Mouse (Mus musculus) heart, adult 11 months (tissue): Measurements from ENCODE around the gene Ahsa1.
"Not testable (repeated sequence)": the region's sequence is repeated elsewhere in the genome, so short reads cannot be mapped to it uniquely, and the experiment has no call there.

ENCODE experiments used
- DNase-seq: peaks from one replicate; pipeline ENCODE4 v3.0.0; 2022

Gene Ahsa1

DNA sequence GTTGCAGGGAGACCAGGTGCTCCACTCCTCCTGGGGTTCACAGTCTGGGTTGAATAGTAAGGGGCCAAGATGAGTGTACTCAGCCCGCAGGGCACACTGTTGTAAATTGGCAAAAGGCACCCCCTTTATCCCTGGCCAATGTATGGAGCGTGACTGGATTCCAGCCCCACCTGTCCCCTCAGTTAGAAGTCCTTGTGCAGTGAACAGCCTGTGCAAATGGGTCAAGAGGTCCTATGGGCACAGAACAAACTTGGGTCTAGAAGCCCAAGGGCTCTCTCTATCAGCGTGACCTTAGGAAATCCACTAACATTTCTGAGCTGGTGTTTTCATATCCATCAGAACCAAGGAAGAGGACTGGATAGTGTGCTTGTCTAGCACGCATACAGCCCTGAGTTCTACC, 16.5 kb downstream of the Ahsa1 start:
- no peak for DNase-seq

DNA sequence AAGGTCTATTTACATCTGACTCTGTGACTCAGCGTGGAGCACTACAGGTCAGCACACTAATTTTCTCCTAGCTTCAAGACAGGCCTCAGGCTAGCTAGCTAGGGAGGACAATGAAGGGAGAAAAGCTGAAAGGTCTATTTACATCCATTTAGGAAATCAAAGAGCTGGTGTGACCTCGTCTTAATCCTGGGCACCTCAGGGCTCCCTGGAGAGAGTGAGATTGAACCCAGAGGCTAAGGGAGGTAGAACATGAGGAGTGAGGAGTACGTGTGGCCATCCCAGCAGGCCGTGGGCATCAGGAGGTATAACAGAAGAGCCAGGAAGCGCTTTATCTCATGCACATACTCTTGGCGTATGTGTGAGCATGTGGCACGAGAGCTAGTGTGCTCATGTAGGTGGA, 17.4 kb downstream of the Ahsa1 start:
- DNase-seq: no peak

DNA sequence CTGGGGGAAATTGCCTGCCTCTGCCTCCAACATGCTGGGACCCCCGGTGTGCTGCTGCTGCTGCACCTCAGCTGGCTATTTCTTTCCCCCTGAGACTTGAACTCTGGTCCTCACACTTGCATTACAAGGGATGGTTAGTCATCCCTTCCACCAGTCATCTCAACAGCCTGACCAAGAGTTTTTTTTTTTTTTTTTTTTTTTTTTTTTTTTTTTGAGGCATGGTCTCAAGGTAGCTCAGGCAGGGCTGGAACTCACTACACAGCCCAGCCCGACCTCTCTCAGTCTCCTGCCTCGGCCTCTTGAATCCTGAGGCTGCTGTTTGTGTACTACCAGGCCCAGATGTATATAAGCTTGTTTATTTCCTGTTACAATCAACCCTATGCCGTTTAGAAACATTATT, 18.0 kb downstream of the Ahsa1 start:
- no peak for DNase-seq

DNA sequence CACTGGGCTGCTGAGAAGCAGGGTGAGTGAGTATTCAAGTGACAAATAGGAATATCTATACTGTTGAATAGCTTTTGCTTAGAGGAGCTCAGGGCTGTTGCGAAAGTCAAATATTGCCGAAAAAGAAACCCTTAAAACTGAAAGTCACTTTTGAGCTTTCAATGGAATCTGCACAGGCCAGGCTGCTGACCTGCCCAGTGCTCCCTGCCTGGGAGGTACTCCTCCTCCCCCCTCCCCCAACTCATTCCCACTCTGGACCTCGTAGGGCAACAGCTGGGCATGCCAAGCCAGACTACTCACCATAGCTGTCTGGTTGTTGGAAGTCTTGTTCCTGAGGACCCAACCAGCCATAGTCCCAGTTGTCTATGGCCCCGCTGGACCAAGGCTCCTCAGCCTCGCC, 18.4 kb downstream of the Ahsa1 start:
- DNase-seq: no peak

DNA sequence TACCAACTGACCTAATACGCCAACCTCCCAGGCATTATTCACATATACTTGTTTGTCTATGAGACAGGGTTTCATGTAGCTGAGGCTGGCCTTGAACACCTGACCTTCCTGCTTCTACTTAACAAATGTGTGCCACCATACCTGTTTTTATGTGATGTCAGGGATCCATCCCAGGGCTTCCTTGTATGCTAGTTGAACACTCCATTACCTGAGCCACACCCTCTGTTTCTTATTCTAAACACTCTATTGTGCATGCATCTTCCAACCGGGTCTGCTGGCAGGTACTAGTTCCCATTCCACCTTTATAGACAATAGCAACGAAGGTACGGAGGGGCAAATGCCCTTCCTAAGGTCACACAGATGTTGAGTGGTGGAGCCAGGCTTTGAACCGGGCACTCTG, 22.8 kb downstream of the Ahsa1 start:
- DNase-seq: no peak

DNA sequence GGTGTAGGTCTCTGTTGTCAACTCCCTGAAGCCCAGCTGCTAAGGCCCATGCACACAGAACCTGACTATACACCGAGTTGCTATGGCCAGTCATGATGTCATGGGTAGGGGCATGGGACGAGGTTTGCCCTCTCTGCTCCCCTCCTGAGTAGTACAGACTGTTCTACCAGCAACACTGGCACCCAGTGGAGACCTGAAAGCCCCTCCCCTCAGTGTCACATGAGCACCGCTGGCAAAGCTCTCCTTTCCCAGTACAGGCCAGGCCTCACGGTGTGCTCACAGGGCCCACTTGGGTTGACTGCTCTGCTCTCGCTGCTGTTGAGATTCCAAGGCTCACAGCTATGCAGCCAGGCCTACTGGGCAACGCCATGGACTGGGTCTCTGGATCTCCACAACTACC, 27.7 kb downstream of the Ahsa1 start:
- no peak for DNase-seq

DNA sequence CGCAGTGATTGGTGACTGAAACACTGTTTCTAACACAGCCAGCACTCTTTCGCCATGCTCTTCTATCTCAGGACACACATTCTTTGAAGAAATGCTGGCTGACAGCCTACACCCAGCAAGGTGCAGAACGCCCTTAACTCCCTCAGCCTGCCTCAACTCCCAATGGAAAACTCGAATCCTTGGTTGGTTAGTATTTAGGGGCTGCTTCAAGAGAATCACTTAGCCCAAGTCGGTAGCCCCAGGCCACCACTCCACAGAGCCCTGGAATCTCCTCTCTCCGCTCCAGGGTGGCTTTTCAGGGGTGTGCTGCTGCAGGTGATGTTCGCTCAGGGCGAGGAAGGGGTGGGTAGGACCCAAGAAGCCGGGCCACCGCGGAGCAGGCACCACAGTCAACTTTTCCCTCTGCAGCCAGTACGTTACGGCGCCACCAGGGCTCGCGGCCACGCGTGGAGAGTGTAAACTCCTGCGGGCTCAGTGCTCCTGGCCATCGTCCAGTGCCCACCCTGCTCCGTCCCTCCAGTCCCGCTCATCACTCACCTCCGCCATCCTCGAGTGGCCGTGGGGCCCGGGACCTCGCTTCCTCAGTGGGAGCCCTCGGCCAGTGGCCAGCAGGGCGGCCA, 32.9 kb downstream of the Ahsa1 start:
- DNase-seq: peak; percentile 91

DNA sequence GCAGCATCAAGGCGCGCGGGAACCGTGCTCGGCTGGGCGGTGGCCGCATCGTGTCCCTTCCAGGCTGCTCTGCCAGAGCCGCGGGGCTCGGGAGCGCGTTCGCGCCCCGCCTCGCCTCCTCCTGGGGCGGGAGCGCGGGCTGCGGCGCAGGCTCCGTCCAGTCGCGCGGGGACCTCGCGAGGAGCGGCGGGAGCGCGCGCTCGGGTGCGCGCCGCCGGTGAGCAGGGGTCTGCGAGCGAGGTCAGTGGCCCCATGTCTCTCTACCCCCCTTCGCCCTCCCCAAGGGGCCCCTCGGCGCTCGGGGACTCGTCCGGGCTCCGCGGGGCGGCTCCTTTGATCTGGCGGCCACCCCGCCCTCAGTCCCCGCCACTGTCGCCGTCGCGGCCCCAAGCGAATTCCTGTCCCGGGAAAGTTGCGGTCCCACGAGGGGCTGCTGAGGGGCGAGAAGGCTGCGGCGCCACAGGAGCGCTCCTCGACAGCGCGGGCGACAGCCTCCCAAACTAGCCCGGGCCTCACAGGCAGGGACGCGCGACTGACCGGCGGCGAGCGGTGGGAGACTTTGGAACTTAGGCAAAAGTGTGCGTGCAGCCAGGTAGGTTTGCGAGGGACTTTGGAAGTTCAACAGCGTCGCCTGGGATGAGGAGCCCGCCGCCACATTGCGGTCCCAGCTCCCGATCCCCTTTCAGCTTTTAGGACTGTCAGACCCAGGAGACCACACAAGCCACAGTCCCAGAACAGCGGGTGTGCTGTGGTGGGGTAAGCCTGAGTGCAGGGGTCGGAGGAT, 33.6 kb downstream of the Ahsa1 start, which contains the start of gene Ism2:
TSS of gene Ism2 (minus strand) at position 49 of the 784 bp plus-strand sequence.
- DNase-seq: peak; percentile 90

DNA sequence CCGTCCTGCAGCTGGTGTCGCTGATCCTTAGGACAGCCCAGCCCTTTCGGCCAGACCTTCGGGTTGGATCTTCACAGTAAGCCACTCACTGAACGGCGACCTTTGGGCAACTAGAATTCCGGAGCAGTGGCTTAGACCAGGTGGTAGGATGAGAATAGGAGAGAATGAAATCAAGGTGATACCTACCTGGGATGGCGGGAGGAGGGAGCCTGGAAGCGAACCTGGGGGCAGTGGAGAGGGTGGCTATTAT, 34.1 kb downstream of the Ahsa1 start:
- DNase-seq: peak; percentile 91

DNA sequence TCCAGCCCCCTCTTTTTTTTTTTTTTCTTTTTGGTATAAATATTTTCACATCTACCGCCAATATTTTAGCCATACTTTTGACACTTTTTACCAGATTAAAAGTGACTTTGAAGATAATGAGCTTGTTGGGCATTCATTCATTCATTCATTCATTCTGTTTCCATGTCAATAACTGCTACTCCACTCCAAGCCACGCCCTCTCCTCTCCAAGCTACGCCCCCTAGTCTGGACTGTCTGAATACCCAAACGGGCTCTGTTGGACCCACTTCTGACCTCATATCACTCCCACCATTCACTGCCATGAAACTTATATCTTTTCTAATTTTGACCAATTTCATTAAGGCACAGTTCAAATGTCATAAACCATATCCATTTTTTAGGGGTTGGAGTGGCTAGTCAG, 34.9 kb downstream of the Ahsa1 start:
- no peak for DNase-seq

DNA sequence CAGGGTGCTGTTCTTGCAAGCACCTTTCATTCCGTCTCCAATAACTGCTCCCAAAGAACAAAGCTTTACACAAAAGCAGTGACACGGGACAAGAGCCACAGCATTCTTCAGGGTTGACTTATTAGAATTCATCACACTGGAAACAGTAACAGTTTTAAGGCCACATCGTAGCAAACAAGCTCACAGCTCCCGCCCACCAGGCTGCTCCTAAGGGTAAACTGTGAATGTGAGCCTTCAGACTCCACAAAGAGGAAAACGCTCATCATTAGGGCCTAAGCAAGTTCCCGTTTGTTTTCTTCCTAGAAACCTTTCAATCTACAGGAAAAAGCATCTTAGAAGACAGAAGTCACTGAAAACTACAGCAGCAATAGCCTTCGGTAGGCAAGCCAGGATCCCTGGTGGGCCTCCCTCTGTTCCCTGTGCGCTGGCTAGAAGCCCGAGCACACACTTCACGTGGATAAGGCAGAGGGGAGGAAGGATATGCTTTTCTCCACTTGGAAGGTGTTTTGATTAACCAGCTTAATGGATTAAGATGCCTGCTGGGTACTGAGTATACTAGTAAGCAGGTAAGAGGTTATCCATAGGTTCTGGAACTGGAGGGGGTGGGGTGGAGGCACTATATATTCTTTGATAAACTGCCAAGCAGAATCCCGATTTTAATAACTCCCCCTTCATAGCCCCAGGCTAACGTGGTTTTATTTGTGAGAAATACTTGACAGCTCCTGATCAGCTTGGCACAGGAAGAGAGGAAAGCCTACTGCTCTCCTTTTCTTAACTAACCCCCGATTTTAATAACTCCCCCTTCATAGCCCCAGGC, 39.7 kb downstream of the Ahsa1 start:
- DNase-seq: no peak

DNA sequence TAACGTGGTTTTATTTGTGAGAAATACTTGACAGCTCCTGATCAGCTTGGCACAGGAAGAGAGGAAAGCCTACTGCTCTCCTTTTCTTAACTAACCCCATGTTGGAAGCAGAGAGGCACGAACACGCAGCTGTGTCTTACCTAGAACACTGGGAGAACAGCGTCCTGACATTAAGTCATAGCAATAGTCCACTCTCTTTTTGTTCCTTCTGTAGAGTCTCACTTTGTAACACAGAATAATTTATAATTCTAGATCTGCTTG, 40.2 kb downstream of the Ahsa1 start:
- not testable (repeated sequence) for DNase-seq

DNA sequence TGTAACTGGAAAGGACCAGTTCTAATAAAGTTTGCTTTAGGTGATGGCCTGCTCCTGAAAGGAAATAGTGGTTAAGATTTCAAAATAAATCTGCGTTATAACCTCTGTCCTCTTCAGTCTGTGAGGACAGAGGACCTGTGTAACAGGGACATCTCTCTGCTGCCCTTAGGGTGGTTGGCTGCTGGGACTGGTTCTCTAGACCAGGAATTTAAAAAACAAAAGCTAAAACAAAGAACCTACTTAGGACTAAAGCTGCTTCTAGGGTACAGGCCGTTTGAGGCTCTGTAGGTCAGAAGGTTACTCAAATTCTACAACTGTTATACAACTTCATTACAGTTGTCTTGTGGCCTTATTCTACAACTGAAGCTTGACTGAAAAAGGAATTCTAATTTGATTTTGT, 46.8 kb downstream of the Ahsa1 start:
- peak; percentile 10 for DNase-seq

DNA sequence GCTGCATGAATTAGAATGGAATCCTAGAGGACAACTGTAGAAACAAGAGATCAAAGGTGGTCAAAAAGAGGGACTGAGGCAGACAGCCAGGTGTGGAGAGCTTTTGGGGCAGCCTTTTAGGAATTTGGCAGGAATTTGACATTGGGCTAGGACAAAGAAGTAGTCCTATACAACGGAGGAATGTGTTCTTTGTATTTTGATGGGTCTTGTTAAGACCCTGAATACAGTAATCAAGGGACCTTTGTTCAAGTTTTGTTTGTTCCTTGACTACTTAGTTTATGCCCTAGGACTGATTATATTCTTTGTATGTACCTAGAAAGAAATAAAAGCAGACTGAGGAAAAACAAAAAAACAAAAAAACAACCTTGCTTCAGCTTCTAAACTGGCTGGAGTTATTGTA, 51.7 kb downstream of the Ahsa1 start:
- DNase-seq: no peak

DNA sequence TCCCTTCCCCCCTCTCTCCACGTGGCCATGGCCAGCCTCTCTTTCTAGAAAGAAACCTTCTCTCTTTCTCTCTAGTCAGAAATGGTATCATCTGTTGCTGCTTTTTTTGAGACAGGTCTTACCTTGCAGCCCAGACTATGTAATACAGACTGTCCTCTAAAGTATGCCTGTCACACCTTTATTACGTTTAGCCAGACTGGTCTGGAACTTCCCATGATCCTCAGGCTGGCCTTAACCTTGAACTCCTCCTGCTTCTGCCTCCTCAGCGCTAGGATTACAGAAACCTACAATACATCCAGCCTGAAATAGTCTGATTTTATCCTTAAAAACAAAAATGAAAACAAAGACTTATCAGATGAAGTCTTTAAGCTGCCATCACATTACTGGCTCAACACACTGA, 53.0 kb downstream of the Ahsa1 start:
- DNase-seq: no peak
